Mouse (Mus musculus): ENCODE data around the gene Tsg101.

GRCm38 (mm10) chr7:46840787-46841525, 78.8 kb downstream of the Tsg101 start, which contains the start of gene Ldha:
- TF ChIP-seq CTCF (IDR thresholded peaks at IDR 0.05; ENCODE audit: low read depth, low read length), result no peak
- no peak for TF ChIP-seq POLR2A (IDR thresholded peaks at IDR 0.05; ENCODE audit: borderline replicate concordance, low read depth, low read length)

Measured in bone marrow macrophage, adult 2 months (primary cell).